Mouse (Mus musculus): ENCODE data around the gene Dnajc6. TPM values are rescaled to one million over a fixed set of nuclear protein-coding genes. Genes with fewer than 3 reads are reported as not detected.

Dnajc6 gene
- total RNA-seq, 2 experiments from 2014 or later: 0.08 to 0.28 TPM

GRCm38 (mm10) chr4:101508851-101509577, 12.6 kb downstream of the Dnajc6 start:
- Histone ChIP-seq H3K4me3 (peak overlapping the region; percentile 68), H3K27ac (no peak overlapping the region)
- DNase-seq: peak; percentile 21
- no peak for TF ChIP-seq CTCF (IDR thresholded peaks at IDR 0.05)
- intact Hi-C loops (cut with DNase I): no loop called here

GRCm38 (mm10) chr4:101510111-101510903, 13.9 kb downstream of the Dnajc6 start:
- H3K27ac ChIP-seq: no peak overlapping the region
- TF ChIP-seq CTCF (IDR thresholded peaks at IDR 0.05): no peak
- DNase-seq: no peak
- intact Hi-C loops (cut with DNase I): no loop called here
- no peak overlapping the region for H3K4me3 ChIP-seq

GRCm38 (mm10) chr4:101510904-101511210, 14.4 kb downstream of the Dnajc6 start:
- Histone ChIP-seq H3K4me3 (no peak overlapping the region), H3K27ac (no peak overlapping the region)
- intact Hi-C loops (cut with DNase I): no loop called here
- no peak for TF ChIP-seq CTCF (IDR thresholded peaks at IDR 0.05)
- DNase-seq: no peak

GRCm38 (mm10) chr4:101511768-101512521, 15.5 kb downstream of the Dnajc6 start:
- TF ChIP-seq CTCF (IDR thresholded peaks at IDR 0.05): no peak

GRCm38 (mm10) chr4:101513251-101513650, 16.8 kb downstream of the Dnajc6 start:
- intact Hi-C loops (cut with DNase I): no loop called here
- no peak overlapping the region for H3K27ac ChIP-seq
- H3K4me3 ChIP-seq: no peak overlapping the region
- no peak for DNase-seq
- no peak for TF ChIP-seq CTCF (IDR thresholded peaks at IDR 0.05)

More at GRCm38 (mm10) chr4:101511768-101512521, 15.5 kb downstream of the Dnajc6 start:
- no peak overlapping the region for H3K27ac ChIP-seq
- H3K4me3 ChIP-seq: no peak overlapping the region
- intact Hi-C loops (cut with DNase I): no loop called here
- DNase-seq: no peak

- intact Hi-C loops (cut with DNase I): no loop called here
- Histone ChIP-seq H3K27ac (no peak overlapping the region), H3K4me3 (no peak overlapping the region)
- no peak for DNase-seq
- no peak for TF ChIP-seq CTCF (IDR thresholded peaks at IDR 0.05)
These were observed 19.4 kb downstream of the Dnajc6 start for GRCm38 (mm10) chr4:101515853-101516252.

GRCm38 (mm10) chr4:101516434-101517168, 20.2 kb downstream of the Dnajc6 start:
- Histone ChIP-seq H3K4me3 (no peak overlapping the region), H3K27ac (no peak overlapping the region)
- TF ChIP-seq CTCF (IDR thresholded peaks at IDR 0.05): no peak
- DNase-seq: no peak
- intact Hi-C loops (cut with DNase I): no loop called here

- H3K27ac ChIP-seq: no peak overlapping the region
- no peak for DNase-seq
- no peak overlapping the region for H3K4me3 ChIP-seq
- intact Hi-C loops (cut with DNase I): no loop called here
- TF ChIP-seq CTCF (IDR thresholded peaks at IDR 0.05): no peak
These were observed 35.5 kb downstream of the Dnajc6 start for GRCm38 (mm10) chr4:101531901-101532300.

GRCm38 (mm10) chr4:101540516-101540915, 44.1 kb downstream of the Dnajc6 start:
- intact Hi-C loops (cut with DNase I): no loop called here
- no peak for TF ChIP-seq CTCF (IDR thresholded peaks at IDR 0.05)
- no peak for DNase-seq
- H3K27ac ChIP-seq: no peak overlapping the region
- H3K4me3 ChIP-seq: no peak overlapping the region

- DNase-seq: peak; percentile 29
- intact Hi-C loops (cut with DNase I): no loop called here
These were observed 53.6 kb downstream of the Dnajc6 start for GRCm38 (mm10) chr4:101549958-101550591.

GRCm38 (mm10) chr4:101550671-101551161, 54.3 kb downstream of the Dnajc6 start:
- H3K27ac ChIP-seq: no peak overlapping the region
- intact Hi-C loops (cut with DNase I): no loop called here
- DNase-seq: peak; percentile 61
- peak overlapping the region; percentile 61 for H3K4me3 ChIP-seq
- TF ChIP-seq CTCF (IDR thresholded peaks at IDR 0.05): no peak

More at GRCm38 (mm10) chr4:101549958-101550591, 53.6 kb downstream of the Dnajc6 start:
- no peak for TF ChIP-seq CTCF (IDR thresholded peaks at IDR 0.05)
- peak overlapping the region; percentile 61 for H3K4me3 ChIP-seq
- H3K27ac ChIP-seq: no peak overlapping the region

GRCm38 (mm10) chr4:101551425-101551824, 55.0 kb downstream of the Dnajc6 start:
- no peak for DNase-seq
- Histone ChIP-seq H3K4me3 (no peak overlapping the region), H3K27ac (no peak overlapping the region)
- no peak for TF ChIP-seq CTCF (IDR thresholded peaks at IDR 0.05)
- intact Hi-C loops (cut with DNase I): no loop called here
